Mouse (Mus musculus) intestine, embryonic 16.5 days (tissue): ENCODE data around the gene Sema4b. TPM values are rescaled to one million over a fixed set of nuclear protein-coding genes. Genes with fewer than 3 reads are reported as not detected.

Experiments used
- ATAC-seq: fragments of 200-750 bp; cut with Nextera tagmentation; 2 replicates; pipeline ENCODE4 v1.8.0; 2017; ENCODE audit warnings: moderate TSS enrichment, moderate library complexity
- H3K27ac ChIP-seq: fragments of 300-500 bp; sonication (generic); 2 replicates; pipeline ENCODE4 v1.5.1; 2014; ENCODE audit warnings: mild to moderate bottlenecking, low read length
- H3K27me3 ChIP-seq: fragments of 300-500 bp; sonication (generic); replicated peaks from 2 replicates; pipeline ENCODE4 v1.6.1; 2014; ENCODE audit warnings: low read length, control low read depth, mixed read lengths; ENCODE audit not compliant: control insufficient read depth, insufficient read depth
- H3K36me3 ChIP-seq: fragments of 300-500 bp; sonication (generic); 2 replicates; pipeline ENCODE4 v1.6.1; 2014; ENCODE audit warnings: low read length, control low read depth; ENCODE audit not compliant: control insufficient read depth, insufficient read depth
- H3K4me1 ChIP-seq: fragments of 300-500 bp; sonication (generic); 2 replicates; pipeline ENCODE4 v1.6.1; 2014; ENCODE audit warnings: low read length, control low read depth, mixed read lengths; ENCODE audit not compliant: control insufficient read depth, insufficient read depth
- H3K4me2 ChIP-seq: fragments of 300-500 bp; sonication (generic); 2 replicates; pipeline ENCODE4 v1.6.1; 2014; ENCODE audit warnings: low read depth, low read length, control low read depth
- H3K4me3 ChIP-seq: fragments of 300-500 bp; sonication (generic); 2 replicates; pipeline ENCODE4 v1.5.1; 2014; ENCODE audit warnings: mild to moderate bottlenecking, low read length
- H3K9ac ChIP-seq: fragments of 300-500 bp; sonication (generic); 2 replicates; pipeline ENCODE4 v1.6.1; 2014; ENCODE audit warnings: low read depth, low read length
- H3K9me3 ChIP-seq: fragments of 300-500 bp; sonication (generic); 2 replicates; pipeline ENCODE4 v1.6.1; 2016; ENCODE audit warnings: low read length, control low read depth; ENCODE audit not compliant: control insufficient read depth
- WGBS: fragments of 180-500 bp; shearing (Covaris S2); extraction: QIAGEN DNeasy Blood & Tissue Kit; methylation state at CpG from one replicate; pipeline ENCODE4 v1.1.7; 2014; 5-methylcytosine and 5-hydroxymethylcytosine counted together
- polyA plus RNA-seq: library from polyadenylated mRNA; unstranded; fragments of >200 nt; fragmentation: Nextera tagmentation; extraction: Ambion mirVana; gene quantifications from 2 replicates; pipeline ENCODE4 v1.2.1, GENCODE M21; 2015

The Sema4b gene
- polyA plus RNA-seq, 1 experiment from 2014 or later = 14.9 TPM

- H3K9ac ChIP-seq = no peak overlapping the region
- ATAC-seq = no peak
- WGBS = 63% methylated on average over 4 of the region's 4 CpGs
- no peak overlapping the region for H3K4me3 ChIP-seq
- H3K27ac ChIP-seq = peak overlapping the region; percentile 52; the same call in 1 of the 2 replicates
- H3K9me3 ChIP-seq = no peaks in the 10 kb centered on the region
- H3K4me2 ChIP-seq = no peak overlapping the region
- H3K36me3 ChIP-seq = peaks cover 12% of the 10 kb centered on the region
- no peaks in the 10 kb centered on the region for H3K4me1 ChIP-seq
- H3K27me3 ChIP-seq = no peaks in the 10 kb centered on the region
Measured at GRCm38 (mm10) chr7:80241661-80242060, 55.0 kb downstream of the Sema4b start.

GRCm38 (mm10) chr7:80244851-80245250 is 58.2 kb downstream of the Sema4b start:
- no peaks in the 10 kb centered on the region for H3K9me3 ChIP-seq
- WGBS = 95% methylated on average over 4 of the region's 4 CpGs
- no peaks in the 10 kb centered on the region for H3K27me3 ChIP-seq
- H3K36me3 ChIP-seq = no peaks in the 10 kb centered on the region
- no peak overlapping the region for H3K27ac ChIP-seq
- no peak overlapping the region for H3K4me3 ChIP-seq
- no peaks in the 10 kb centered on the region for H3K4me1 ChIP-seq
- H3K4me2 ChIP-seq = no peak overlapping the region
- no peak overlapping the region for H3K9ac ChIP-seq
- no peak for ATAC-seq

- Histone ChIP-seq H3K36me3 (no peaks in the 10 kb centered on the region), H3K27ac (peak within 1 kb of the TSS; percentile 77), H3K9ac (peak within 1 kb of the TSS; percentile 77), H3K9me3 (no peaks in the 10 kb centered on the region), H3K4me2 (peak within 1 kb of the TSS; percentile 73), H3K4me1 (0 out of 2 replicates have a peak, but pooled peaks cover 3% of the 10 kb centered on the region), H3K4me3 (peak within 1 kb of the TSS; percentile 66), H3K27me3 (no peaks in the 10 kb centered on the region)
- WGBS = under 1% methylated on average over 48 of the region's 48 CpGs
- ATAC-seq = peak; percentile 97
Measured at GRCm38 (mm10) chr7:80246148-80246721, 59.6 kb downstream of the Sema4b start, which contains the start of gene Ttll13. TSS of gene Ttll13 (plus strand) at chr7:80246376.

- WGBS = 51% methylated on average over 7 of the region's 7 CpGs
- peak overlapping the region; percentile 66 for H3K4me3 ChIP-seq
- no peaks in the 10 kb centered on the region for H3K9me3 ChIP-seq
- H3K4me1 ChIP-seq = 0 out of 2 replicates have a peak, but pooled peaks cover 3% of the 10 kb centered on the region
- H3K27ac ChIP-seq = no peak overlapping the region
- peak overlapping the region; percentile 73; the same call in 1 of the 2 replicates for H3K4me2 ChIP-seq
- no peaks in the 10 kb centered on the region for H3K27me3 ChIP-seq
- 0 out of 2 replicates have a peak overlapping the region, but pooled peaks have one; percentile 77 for H3K9ac ChIP-seq
- no peaks in the 10 kb centered on the region for H3K36me3 ChIP-seq
- ATAC-seq = no peak
Measured at GRCm38 (mm10) chr7:80246859-80247258, 60.2 kb downstream of the Sema4b start.

- Histone ChIP-seq H3K4me2 (no peak overlapping the region), H3K27ac (no peak overlapping the region), H3K9ac (no peak overlapping the region), H3K27me3 (no peaks in the 10 kb centered on the region), H3K4me1 (0 out of 2 replicates have a peak, but pooled peaks cover 3% of the 10 kb centered on the region), H3K9me3 (no peaks in the 10 kb centered on the region), H3K36me3 (no peaks in the 10 kb centered on the region), H3K4me3 (no peak overlapping the region)
- 80% methylated on average over 7 of the region's 7 CpGs for WGBS
- no peak for ATAC-seq
Measured at GRCm38 (mm10) chr7:80252437-80252836, 65.8 kb downstream of the Sema4b start.

- H3K4me1 ChIP-seq = 0 out of 2 replicates have a peak, but pooled peaks cover 3% of the 10 kb centered on the region
- ATAC-seq = no peak
- H3K27me3 ChIP-seq = no peaks in the 10 kb centered on the region
- no peak overlapping the region for H3K9ac ChIP-seq
- no peak overlapping the region for H3K27ac ChIP-seq
- 76% methylated on average over 11 of the region's 11 CpGs for WGBS
- no peaks in the 10 kb centered on the region for H3K9me3 ChIP-seq
- no peak overlapping the region for H3K4me3 ChIP-seq
- H3K36me3 ChIP-seq = no peaks in the 10 kb centered on the region
- no peak overlapping the region for H3K4me2 ChIP-seq
Measured at GRCm38 (mm10) chr7:80252886-80253285, 66.2 kb downstream of the Sema4b start.

- ATAC-seq = no peak
- Histone ChIP-seq H3K36me3 (no peaks in the 10 kb centered on the region), H3K4me1 (peaks cover 3% of the 10 kb centered on the region; the same call in 1 of the 2 replicates), H3K9me3 (no peaks in the 10 kb centered on the region), H3K4me2 (no peak overlapping the region), H3K27ac (no peak overlapping the region), H3K4me3 (no peak overlapping the region), H3K9ac (no peak overlapping the region), H3K27me3 (no peaks in the 10 kb centered on the region)
- 72% methylated on average over 2 of the region's 2 CpGs for WGBS
Measured at GRCm38 (mm10) chr7:80255981-80256380, 69.3 kb downstream of the Sema4b start.

GRCm38 (mm10) chr7:80257706-80258105 is 71.1 kb downstream of the Sema4b start:
- no peak overlapping the region for H3K4me2 ChIP-seq
- H3K9ac ChIP-seq = no peak overlapping the region
- WGBS = 69% methylated on average over 2 of the region's 2 CpGs
- no peaks in the 10 kb centered on the region for H3K9me3 ChIP-seq
- no peaks in the 10 kb centered on the region for H3K36me3 ChIP-seq
- no peak overlapping the region for H3K4me3 ChIP-seq
- no peaks in the 10 kb centered on the region for H3K27me3 ChIP-seq
- ATAC-seq = no peak
- H3K27ac ChIP-seq = no peak overlapping the region
- peaks cover 9% of the 10 kb centered on the region for H3K4me1 ChIP-seq

- H3K27me3 ChIP-seq = no peaks in the 10 kb centered on the region
- H3K4me2 ChIP-seq = peak within 1 kb of the TSS; percentile 87
- peak; percentile 92 for ATAC-seq
- peaks cover 7% of the 10 kb centered on the region for H3K36me3 ChIP-seq
- 25% methylated on average over 40 of the region's 40 CpGs for WGBS
- H3K27ac ChIP-seq = peak within 1 kb of the TSS; percentile 80
- peak within 1 kb of the TSS; percentile 88 for H3K9ac ChIP-seq
- peaks cover 9% of the 10 kb centered on the region for H3K4me1 ChIP-seq
- H3K4me3 ChIP-seq = peak within 1 kb of the TSS; percentile 83
- H3K9me3 ChIP-seq = no peaks in the 10 kb centered on the region
Measured at GRCm38 (mm10) chr7:80260625-80261371, 74.2 kb downstream of the Sema4b start, which contains the start of gene Ngrn. TSS of gene Ngrn (plus strand) at chr7:80261215.
